Mouse (Mus musculus) liver, embryonic 16.5 days (tissue): Measurements from ENCODE around the gene Eral1. TPM values are rescaled to one million over a fixed set of nuclear protein-coding genes. Genes with fewer than 3 reads are reported as not detected.

Experiments used
- ATAC-seq: fragments of 200-750 bp; cut with Nextera tagmentation; 2 replicates; pipeline ENCODE4 v1.8.0; 2017; ENCODE audit warnings: low read depth, mild to moderate bottlenecking, moderate number of reproducible peaks, moderate library complexity
- H3K27ac ChIP-seq: fragments of 300-500 bp; sonication (generic); 2 replicates; pipeline ENCODE4 v1.5.1; 2014; ENCODE audit warnings: mild to moderate bottlenecking, low read length
- H3K27me3 ChIP-seq: fragments of 300-500 bp; sonication (generic); 2 replicates; pipeline ENCODE4 v1.6.1; 2014; ENCODE audit warnings: low read depth, low read length, mixed read lengths; ENCODE audit not compliant: control insufficient read depth, insufficient read depth
- H3K36me3 ChIP-seq: fragments of 300-500 bp; sonication (generic); 2 replicates; pipeline ENCODE4 v1.6.1; 2014; ENCODE audit warnings: mild to moderate bottlenecking; ENCODE audit not compliant: control insufficient read depth, insufficient read depth
- H3K4me1 ChIP-seq: fragments of 300-500 bp; sonication (generic); 2 replicates; pipeline ENCODE4 v1.6.1; 2014; ENCODE audit warnings: low read depth, low read length, mixed read lengths; ENCODE audit not compliant: control insufficient read depth
- H3K4me2 ChIP-seq: fragments of 300-500 bp; sonication (generic); 2 replicates; pipeline ENCODE4 v1.6.1; 2014; ENCODE audit warnings: low read depth, low read length, mixed read lengths
- H3K4me3 ChIP-seq: fragments of 300-500 bp; sonication (generic); 2 replicates; pipeline ENCODE4 v1.5.1; 2014; ENCODE audit warnings: low read depth, mild to moderate bottlenecking, low read length
- H3K9ac ChIP-seq: fragments of 300-500 bp; sonication (generic); 2 replicates; pipeline ENCODE4 v1.6.1; 2014; ENCODE audit warnings: low read depth, low read length
- H3K9me3 ChIP-seq: fragments of 300-500 bp; sonication (generic); replicated peaks from 2 replicates; pipeline ENCODE4 v1.6.1; 2016; ENCODE audit warnings: low read length; ENCODE audit not compliant: control insufficient read depth
- WGBS: fragments of 180-500 bp; shearing (Covaris S2); extraction: QIAGEN DNeasy Blood & Tissue Kit; methylation state at CpG from one replicate; pipeline ENCODE4 v1.1.7; 2014; ENCODE audit not compliant: insufficient replicate concordance; 5-methylcytosine and 5-hydroxymethylcytosine counted together
- polyA plus RNA-seq: library from polyadenylated mRNA; unstranded; fragments of >200 nt; fragmentation: Nextera tagmentation; extraction: Ambion mirVana; gene quantifications from 2 replicates; pipeline ENCODE4 v1.2.1, GENCODE M21; 2015

Eral1 gene
- polyA plus RNA-seq, 1 experiment from 2014 or later: 12.4 TPM

DNA sequence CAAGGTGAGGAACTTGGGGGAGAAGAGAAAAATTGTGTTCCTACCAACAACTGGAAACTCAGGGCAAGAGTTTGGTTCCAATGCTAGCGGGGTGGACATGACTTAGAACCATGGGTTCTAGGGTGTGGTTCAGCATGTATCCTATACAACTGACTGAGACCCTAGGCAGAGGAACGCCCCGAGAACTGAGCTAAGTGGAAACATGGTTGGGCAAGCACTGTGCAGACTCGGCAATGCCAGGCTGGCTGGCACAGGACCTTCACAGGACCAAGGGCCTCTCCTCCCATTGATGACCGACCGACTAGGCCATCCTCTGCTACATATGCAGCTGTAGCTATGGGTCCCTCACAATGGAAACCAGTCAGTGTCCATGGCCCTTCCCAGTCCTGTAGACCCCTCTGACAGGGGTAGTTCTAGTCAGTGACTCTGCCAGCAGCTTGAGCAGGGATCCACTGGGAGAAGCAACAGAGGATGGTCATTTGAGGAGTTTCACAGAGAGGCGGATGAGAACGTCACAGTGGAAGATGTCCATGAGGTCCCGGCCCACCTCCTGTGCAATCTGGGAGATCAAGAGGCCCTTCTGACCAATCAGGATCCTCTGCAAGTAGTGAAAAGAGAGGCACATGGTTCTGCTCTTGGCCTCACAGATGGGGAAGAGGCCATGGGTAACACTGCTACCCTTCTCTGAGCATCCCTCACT lies 6.5 kb downstream of the Eral1 start:
- Histone ChIP-seq H3K36me3 (peaks cover 26% of the 10 kb centered on the region), H3K27ac (peak overlapping the region; percentile 100), H3K27me3 (no peaks in the 10 kb centered on the region), H3K4me3 (peak overlapping the region; percentile 74), H3K4me1 (peaks cover 31% of the 10 kb centered on the region), H3K9me3 (no peaks in the 10 kb centered on the region), H3K9ac (peak overlapping the region; percentile 94), H3K4me2 (peak overlapping the region; percentile 79)
- peak; percentile 61 for ATAC-seq
- 32% methylated on average over 9 of the region's 9 CpGs for WGBS

DNA sequence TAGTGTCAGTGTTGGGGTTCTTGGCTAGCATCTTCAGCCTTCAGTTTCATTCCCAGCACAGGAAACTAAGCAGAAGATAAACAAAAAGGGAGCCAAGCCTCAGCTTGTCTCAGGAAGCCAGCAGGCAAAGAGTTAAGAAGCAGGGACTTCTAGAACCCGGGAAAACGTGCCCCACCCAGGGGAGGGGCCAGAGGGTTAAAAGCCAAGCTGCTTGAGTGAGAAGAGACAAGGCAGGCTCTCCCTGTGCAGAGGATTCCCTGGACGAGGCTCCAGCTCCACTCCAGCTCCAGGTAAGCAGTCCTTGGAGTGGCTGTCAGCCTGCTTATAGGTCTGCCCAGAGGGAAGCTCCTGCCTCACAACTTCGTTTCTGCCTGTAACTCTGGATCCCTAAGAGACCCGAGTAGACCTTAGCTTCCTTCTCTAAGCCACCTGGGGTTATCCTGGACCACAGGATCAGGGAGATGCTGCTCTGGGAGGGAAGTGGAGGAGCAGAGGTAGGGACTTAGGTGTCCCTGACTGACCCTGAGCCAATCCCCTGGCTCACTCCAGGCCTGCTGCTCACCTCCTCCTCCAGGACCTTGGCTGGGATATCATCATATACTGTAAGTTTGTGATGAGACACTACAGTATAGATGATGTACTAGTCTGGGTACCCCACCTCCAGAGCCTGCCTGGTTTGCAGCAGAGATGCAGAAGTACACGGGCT lies 7.6 kb downstream of the Eral1 start:
- peak overlapping the region; percentile 94 for H3K9ac ChIP-seq
- WGBS: 7% methylated on average over 6 of the region's 6 CpGs
- H3K4me1 ChIP-seq: peaks cover 40% of the 10 kb centered on the region
- H3K27ac ChIP-seq: peak overlapping the region; percentile 100
- no peaks in the 10 kb centered on the region for H3K9me3 ChIP-seq
- ATAC-seq: peak; percentile 20
- peak overlapping the region; percentile 74 for H3K4me3 ChIP-seq
- peaks cover 24% of the 10 kb centered on the region for H3K36me3 ChIP-seq
- peak overlapping the region; percentile 79 for H3K4me2 ChIP-seq
- no peaks in the 10 kb centered on the region for H3K27me3 ChIP-seq

DNA sequence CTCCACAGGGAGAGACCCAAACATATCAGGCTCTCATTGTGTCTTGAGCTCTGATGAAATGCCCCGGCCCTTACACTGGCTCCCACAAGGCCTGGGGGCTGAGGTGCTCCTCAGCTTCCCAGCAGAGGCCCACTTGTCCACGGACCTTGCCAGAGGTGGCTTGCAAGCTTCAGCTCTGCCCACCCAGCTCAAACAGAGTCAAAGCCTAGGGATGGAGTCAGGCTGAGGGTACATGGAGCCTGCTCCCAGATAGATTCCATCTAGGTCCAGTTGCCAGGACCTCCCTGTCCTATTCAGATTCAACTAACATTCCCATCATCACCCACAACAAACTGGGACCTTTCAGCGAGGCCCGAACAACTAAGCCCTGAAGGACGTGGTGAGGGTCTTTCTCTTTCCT lies 8.2 kb downstream of the Eral1 start:
- peak overlapping the region; percentile 74 for H3K4me3 ChIP-seq
- H3K9ac ChIP-seq: peak overlapping the region; percentile 94
- H3K4me2 ChIP-seq: peak overlapping the region; percentile 79
- peak overlapping the region; percentile 100 for H3K27ac ChIP-seq
- H3K36me3 ChIP-seq: peaks cover 24% of the 10 kb centered on the region
- H3K4me1 ChIP-seq: peaks cover 46% of the 10 kb centered on the region
- no peaks in the 10 kb centered on the region for H3K27me3 ChIP-seq
- 41% methylated on average over 5 of the region's 5 CpGs for WGBS
- ATAC-seq: no peak
- no peaks in the 10 kb centered on the region for H3K9me3 ChIP-seq

DNA sequence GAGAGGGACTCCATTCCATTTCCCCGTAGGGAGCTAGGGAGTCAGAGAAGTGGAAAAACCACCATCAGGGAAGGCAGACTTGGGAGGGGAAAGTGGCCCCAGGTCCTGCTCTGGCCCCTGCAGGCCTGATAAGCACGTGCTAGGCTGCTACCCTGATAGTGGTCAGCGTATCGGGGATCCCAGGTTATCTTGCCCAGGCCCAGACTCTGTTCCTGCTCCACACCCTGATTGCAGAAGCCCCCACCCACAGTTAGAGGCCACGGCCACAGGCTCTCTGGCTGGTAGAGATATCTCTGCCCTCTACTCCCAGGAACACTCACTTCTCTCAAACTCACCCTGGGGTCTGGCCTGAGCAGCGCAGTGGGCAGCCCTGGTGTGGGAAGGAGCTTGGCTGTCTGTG lies 10.5 kb downstream of the Eral1 start:
- Histone ChIP-seq H3K9ac (peak overlapping the region; percentile 94), H3K27ac (peak overlapping the region; percentile 100), H3K4me1 (peaks cover 56% of the 10 kb centered on the region), H3K4me3 (peak overlapping the region; percentile 74), H3K27me3 (no peaks in the 10 kb centered on the region), H3K9me3 (no peaks in the 10 kb centered on the region), H3K36me3 (peaks cover 9% of the 10 kb centered on the region), H3K4me2 (peak overlapping the region; percentile 79)
- ATAC-seq: peak; percentile 74
- WGBS: 27% methylated on average over 6 of the region's 6 CpGs

DNA sequence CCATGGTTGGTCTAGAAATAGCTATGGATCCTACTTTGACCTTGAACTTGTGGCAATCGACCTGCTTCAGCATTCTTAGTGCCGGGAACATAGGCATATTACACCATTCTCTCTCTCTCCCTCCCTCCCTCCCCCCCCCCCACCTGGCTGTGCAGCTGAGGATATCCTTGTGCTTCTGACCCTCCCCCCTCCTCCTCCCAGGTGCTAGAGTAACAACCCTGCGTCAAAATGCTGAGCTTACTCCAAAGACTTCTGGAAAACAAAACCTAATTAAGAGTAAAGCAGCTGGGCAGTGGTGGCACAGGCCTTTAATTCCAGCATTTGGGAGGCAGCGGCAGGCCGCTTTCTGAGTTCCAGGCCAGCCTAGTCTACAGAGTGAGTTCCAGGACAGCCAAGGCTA lies 11.1 kb downstream of the Eral1 start:
- Histone ChIP-seq H3K36me3 (0 out of 2 replicates have a peak, but pooled peaks cover 4% of the 10 kb centered on the region), H3K4me3 (peak overlapping the region; percentile 74), H3K4me1 (peaks cover 61% of the 10 kb centered on the region), H3K4me2 (peak overlapping the region; percentile 79), H3K9ac (peak overlapping the region; percentile 75), H3K27me3 (no peaks in the 10 kb centered on the region), H3K9me3 (no peaks in the 10 kb centered on the region), H3K27ac (peak overlapping the region; percentile 98)
- 28% methylated on average over 5 of the region's 5 CpGs for WGBS
- ATAC-seq: no peak

DNA sequence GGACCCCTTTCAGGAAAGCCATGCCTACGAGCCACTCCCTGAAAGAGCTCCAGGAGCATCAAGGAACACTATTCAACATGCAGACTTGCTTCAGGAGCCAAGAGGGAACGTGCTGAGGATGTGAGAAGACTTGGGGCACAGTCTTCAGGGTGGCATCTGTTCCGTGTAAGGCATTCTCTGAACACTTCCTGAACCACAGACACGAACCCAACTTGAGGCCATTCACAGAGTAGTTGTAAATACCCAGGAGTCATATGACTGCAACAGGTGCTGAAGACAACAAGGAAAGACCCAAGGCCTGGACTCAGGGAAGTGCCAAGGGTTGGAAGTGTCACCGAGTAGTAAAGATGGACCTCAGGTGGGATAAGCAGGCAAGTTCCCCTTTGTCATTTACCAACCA lies 12.6 kb downstream of the Eral1 start:
- H3K36me3 ChIP-seq: no peaks in the 10 kb centered on the region
- peak overlapping the region; percentile 5; the same call in 1 of the 2 replicates for H3K4me3 ChIP-seq
- H3K27ac ChIP-seq: peak overlapping the region; percentile 98
- peaks cover 69% of the 10 kb centered on the region for H3K4me1 ChIP-seq
- peak overlapping the region; percentile 51 for H3K4me2 ChIP-seq
- H3K9ac ChIP-seq: peak overlapping the region; percentile 75
- no peaks in the 10 kb centered on the region for H3K9me3 ChIP-seq
- ATAC-seq: no peak
- no peaks in the 10 kb centered on the region for H3K27me3 ChIP-seq
- WGBS: 57% methylated on average over 5 of the region's 5 CpGs

DNA sequence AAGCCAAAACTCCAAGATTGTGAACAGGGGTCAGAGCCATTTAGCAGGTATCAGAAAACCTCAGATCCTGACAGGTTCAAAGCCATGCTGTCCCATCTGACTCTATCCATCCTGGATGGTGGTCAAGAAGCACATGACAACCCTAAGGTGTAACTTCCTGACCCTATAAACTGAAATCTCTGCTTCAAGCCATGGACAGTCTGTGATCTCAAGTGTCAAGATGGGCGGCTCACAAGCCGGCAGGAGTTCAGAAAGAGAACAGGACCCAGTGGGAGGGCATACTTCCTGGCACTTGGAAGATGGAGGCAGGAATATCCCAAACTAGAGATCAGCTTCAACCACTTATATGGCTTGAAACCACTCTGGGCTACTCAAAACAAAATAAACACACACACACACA lies 13.5 kb downstream of the Eral1 start:
- ATAC-seq: no peak
- 59% methylated on average over 2 of the region's 2 CpGs for WGBS
- Histone ChIP-seq H3K27ac (peak overlapping the region; percentile 98), H3K4me3 (no peak overlapping the region), H3K27me3 (no peaks in the 10 kb centered on the region), H3K4me2 (peak overlapping the region; percentile 51), H3K4me1 (peaks cover 76% of the 10 kb centered on the region), H3K9me3 (no peaks in the 10 kb centered on the region), H3K36me3 (no peaks in the 10 kb centered on the region), H3K9ac (peak overlapping the region; percentile 75)

DNA sequence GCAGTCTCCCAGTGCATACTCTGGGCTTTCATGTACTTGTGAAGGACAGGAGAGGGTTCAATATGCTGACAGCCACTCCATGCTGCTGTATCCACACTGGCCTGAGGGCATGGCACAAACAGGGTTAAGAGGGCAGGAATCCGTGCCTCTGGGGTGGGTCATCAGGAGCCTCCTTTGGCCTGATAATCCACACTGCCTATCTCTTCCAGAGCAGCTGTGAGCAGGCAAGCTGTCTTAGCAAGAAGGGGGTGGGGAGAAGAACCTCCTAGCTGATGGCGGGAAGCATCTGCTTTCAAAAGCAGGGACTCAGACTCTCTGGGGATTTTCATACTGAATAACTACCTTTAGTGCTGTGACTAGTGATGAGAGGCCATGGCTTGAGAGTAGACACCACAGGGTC lies 14.3 kb downstream of the Eral1 start:
- H3K27ac ChIP-seq: peak overlapping the region; percentile 98

DNA sequence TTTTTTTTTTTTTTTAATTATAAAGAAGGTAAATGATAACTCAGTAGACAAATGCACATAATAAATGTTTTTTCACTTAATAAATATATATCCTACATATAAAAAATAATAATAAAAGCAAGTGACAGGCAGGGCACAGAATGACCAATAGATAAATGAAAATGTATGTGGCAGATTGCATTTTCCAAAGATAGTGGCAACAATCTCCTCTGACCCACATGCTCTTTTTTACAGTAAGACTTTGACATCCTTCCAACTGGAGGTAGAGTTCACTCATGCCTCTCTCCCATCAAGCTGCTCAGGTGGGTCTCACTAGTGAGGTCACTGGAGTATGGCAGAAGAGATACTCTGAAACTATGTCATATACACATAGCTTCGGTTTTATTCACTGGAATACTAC lies 17.6 kb downstream of the Eral1 start:
- ATAC-seq: no peak
- Histone ChIP-seq H3K4me3 (no peak overlapping the region), H3K36me3 (0 out of 2 replicates have a peak, but pooled peaks cover 2% of the 10 kb centered on the region), H3K27me3 (no peaks in the 10 kb centered on the region), H3K4me1 (peaks cover 64% of the 10 kb centered on the region), H3K9me3 (no peaks in the 10 kb centered on the region), H3K27ac (peak overlapping the region; percentile 87), H3K9ac (peak overlapping the region; percentile 42), H3K4me2 (no peak overlapping the region)
- WGBS: 59% methylated on average over 1 of the region's 1 CpGs

More for the DNA sequence above, 14.3 kb downstream of the Eral1 start:
- Histone ChIP-seq H3K9ac (peak overlapping the region; percentile 75), H3K4me2 (peak overlapping the region; percentile 54), H3K27me3 (no peaks in the 10 kb centered on the region), H3K4me1 (peaks cover 81% of the 10 kb centered on the region), H3K4me3 (peak overlapping the region; percentile 38), H3K9me3 (no peaks in the 10 kb centered on the region), H3K36me3 (no peaks in the 10 kb centered on the region)
- ATAC-seq: peak; percentile 80
- WGBS: 17% methylated on average over 2 of the region's 2 CpGs
